Comparison of ENCODE assay signal across 17 mouse cellular contexts in genomic region chr17:44173341-44173740, GRCm38 (mm10).
"Had no signal": no experiment of that assay in that cellular context is flagged by ENCODE, and none has a peak within 500 bp of the region (broad histone marks: within the 10 kb centered on the region; RNA-seq: fewer than 3 reads in every experiment).

No protein-coding gene starts in this region.

- DNase-seq: gastrocnemius, adult 2 months; gastrocnemius, postnatal 10 days; gastrocnemius, postnatal 25 days; heart, adult 18-20 months; heart, postnatal 10 days; heart, postnatal 4 days; kidney, adult 18-20 months; kidney, adult 8-10 months; kidney, postnatal 10 days; kidney, postnatal 25 days; kidney, postnatal 4 days; lung, adult 18-20 months had no signal

- ATAC-seq: hindbrain, embryonic 16.5 days; inflammation-experienced regulatory T-cells, adult 6 months; intestine, embryonic 15.5 days; intestine, postnatal 0 days; liver, embryonic 12.5 days had no signal
